Mouse (Mus musculus) olfactory bulb, adult 2 months (tissue): ENCODE data around the gene Nelfcd. TPM values are rescaled to one million over a fixed set of nuclear protein-coding genes. Genes with fewer than 3 reads are reported as not detected.

Experiments used
- H3K27ac ChIP-seq: fragments of 200-500 bp; 2 replicates; pipeline ENCODE4 v1.5.1; 2012; ENCODE audit warnings: low read depth, low read length; ENCODE audit not compliant: insufficient read depth
- H3K4me1 ChIP-seq: fragments of 200-500 bp; 2 replicates; pipeline ENCODE4 v1.6.1; 2012; ENCODE audit warnings: low read length; ENCODE audit not compliant: control insufficient read depth, insufficient read depth
- H3K4me3 ChIP-seq: fragments of 200-500 bp; 2 replicates; pipeline ENCODE4 v1.5.1; 2012; ENCODE audit warnings: mild to moderate bottlenecking, low read depth, low read length, moderate library complexity; ENCODE audit not compliant: insufficient read depth
- CTCF ChIP-seq: fragments of 200-500 bp; IDR thresholded peaks from 2 replicates; pipeline ENCODE4 v1.5.1; 2012; ENCODE audit warnings: low read depth, mild to moderate bottlenecking, low read length, moderate library complexity; ENCODE audit not compliant: insufficient read depth
- POLR2A ChIP-seq: fragments of 200-500 bp; IDR thresholded peaks from 2 replicates; pipeline ENCODE4 v1.6.1; 2012; ENCODE audit warnings: mild to moderate bottlenecking, low read depth, low read length, moderate library complexity; ENCODE audit not compliant: insufficient read depth
- WGBS: fragments of 180-500 bp; shearing (Covaris S2); methylation state at CpG from one replicate; pipeline ENCODE4 v1.1.7; 2018; 5-methylcytosine and 5-hydroxymethylcytosine counted together
- polyA plus RNA-seq: library from polyadenylated mRNA; stranded (reverse); fragments of >200 nt; gene quantifications from 2 replicates; pipeline ENCODE4 v1.2.4, GENCODE M21; 2012; ENCODE audit warnings: low replicate concordance; ENCODE audit not compliant: missing spikeins, insufficient read depth, insufficient read length

Gene Nelfcd
- polyA plus RNA-seq, 1 experiment, result not detected

DNA sequence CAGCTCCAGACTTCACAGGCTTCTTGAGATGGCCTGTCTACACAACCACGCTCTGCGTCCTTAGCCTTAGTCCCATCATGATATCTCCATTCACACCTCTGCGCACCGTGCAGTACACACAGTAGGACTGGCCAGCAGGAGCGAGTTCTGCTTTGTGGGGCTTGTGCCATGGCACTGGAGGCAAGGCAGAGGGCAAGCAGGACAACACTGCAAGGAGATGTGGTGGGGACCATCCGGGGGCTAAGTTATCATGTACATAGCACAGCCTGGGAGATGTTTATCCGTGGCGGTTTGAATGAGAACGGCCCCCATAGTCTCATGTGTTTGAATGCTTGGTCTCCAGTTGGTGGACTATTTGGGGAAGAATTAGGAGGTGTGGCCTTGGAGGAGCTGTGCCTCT lies 19.3 kb downstream of the Nelfcd start:
- Histone ChIP-seq H3K4me3 (no peak overlapping the region), H3K27ac (no peak overlapping the region), H3K4me1 (peaks cover 21% of the 10 kb centered on the region)
- TF ChIP-seq POLR2A (no peak), CTCF (no peak)
- WGBS, result 98% methylated on average over 9 of the region's 9 CpGs

GRCm38 (mm10) chr2:174436076-174436701 lies 20.6 kb downstream of the Nelfcd start:
- TF ChIP-seq POLR2A (no peak), CTCF (no peak)
- H3K27ac ChIP-seq, result no peak overlapping the region
- WGBS, result 88% methylated on average over 26 of the region's 26 CpGs
- no peak overlapping the region for H3K4me3 ChIP-seq
- peaks cover 21% of the 10 kb centered on the region for H3K4me1 ChIP-seq

DNA sequence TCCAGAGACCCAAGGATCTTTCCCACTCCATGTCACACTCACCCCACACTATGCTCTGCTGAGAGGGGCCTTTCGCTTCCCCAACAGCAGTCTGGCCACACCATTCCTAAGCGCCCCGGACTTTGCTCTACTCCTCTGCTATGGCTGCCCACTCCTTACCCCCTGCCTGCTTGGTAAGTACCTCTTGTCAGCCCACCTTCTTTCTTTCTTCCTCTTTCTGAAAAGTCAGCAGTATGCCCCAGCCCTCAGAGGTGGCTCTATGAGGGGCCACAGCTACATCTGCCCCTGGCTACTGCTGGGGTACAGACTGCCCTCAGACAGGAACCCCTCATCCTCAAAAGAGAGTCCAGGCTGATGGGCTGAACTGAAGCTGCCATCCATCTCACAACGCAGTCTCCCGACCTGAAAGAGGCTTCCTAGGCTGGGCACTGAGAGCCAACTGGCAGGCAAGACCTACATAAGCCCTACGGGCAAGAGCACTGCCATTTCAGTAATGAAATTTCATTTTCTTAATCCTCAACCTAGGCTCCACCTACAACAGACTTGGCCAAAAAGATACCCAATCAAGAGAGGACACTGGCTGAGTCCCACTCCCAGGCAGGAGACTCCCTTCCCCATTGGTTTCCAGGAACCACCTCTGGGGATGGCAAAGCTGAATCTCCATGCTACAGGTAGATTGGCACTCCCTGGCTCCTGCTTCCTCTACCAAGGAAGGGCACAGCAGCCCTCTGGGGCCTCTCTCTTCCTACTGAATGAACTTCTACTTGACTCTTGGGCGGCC lies 21.5 kb downstream of the Nelfcd start:
- WGBS, result 96% methylated on average over 7 of the region's 7 CpGs
- peaks cover 21% of the 10 kb centered on the region for H3K4me1 ChIP-seq
- no peak overlapping the region for H3K4me3 ChIP-seq
- H3K27ac ChIP-seq, result no peak overlapping the region
- TF ChIP-seq CTCF, result no peak
- no peak for TF ChIP-seq POLR2A

GRCm38 (mm10) chr2:174437697-174437982 lies 22.0 kb downstream of the Nelfcd start:
- WGBS, result 95% methylated on average over 4 of the region's 4 CpGs
- H3K4me1 ChIP-seq, result peaks cover 21% of the 10 kb centered on the region

GRCm38 (mm10) chr2:174438181-174438580 lies 22.6 kb downstream of the Nelfcd start:
- Histone ChIP-seq H3K4me1 (peaks cover 21% of the 10 kb centered on the region), H3K4me3 (peak overlapping the region; percentile 63), H3K27ac (no peak overlapping the region)
- WGBS, result 71% methylated on average over 11 of the region's 11 CpGs
- TF ChIP-seq POLR2A, result no peak
- no peak for TF ChIP-seq CTCF

More at GRCm38 (mm10) chr2:174437697-174437982, 22.0 kb downstream of the Nelfcd start:
- H3K27ac ChIP-seq, result no peak overlapping the region
- no peak overlapping the region for H3K4me3 ChIP-seq
- TF ChIP-seq POLR2A (no peak), CTCF (no peak)

- no peak for TF ChIP-seq CTCF
- TF ChIP-seq POLR2A, result no peak
- no peak within 1 kb of the TSS for H3K27ac ChIP-seq
- H3K4me1 ChIP-seq, result peaks cover 21% of the 10 kb centered on the region
- 3% methylated on average over 38 of the region's 38 CpGs for WGBS
- peak within 1 kb of the TSS; percentile 63 for H3K4me3 ChIP-seq
Observed at GRCm38 (mm10) chr2:174438737-174439449, 23.3 kb downstream of the Nelfcd start, which contains the start of gene Ctsz. Ctsz (minus strand) TSS chr2:174439039.

DNA sequence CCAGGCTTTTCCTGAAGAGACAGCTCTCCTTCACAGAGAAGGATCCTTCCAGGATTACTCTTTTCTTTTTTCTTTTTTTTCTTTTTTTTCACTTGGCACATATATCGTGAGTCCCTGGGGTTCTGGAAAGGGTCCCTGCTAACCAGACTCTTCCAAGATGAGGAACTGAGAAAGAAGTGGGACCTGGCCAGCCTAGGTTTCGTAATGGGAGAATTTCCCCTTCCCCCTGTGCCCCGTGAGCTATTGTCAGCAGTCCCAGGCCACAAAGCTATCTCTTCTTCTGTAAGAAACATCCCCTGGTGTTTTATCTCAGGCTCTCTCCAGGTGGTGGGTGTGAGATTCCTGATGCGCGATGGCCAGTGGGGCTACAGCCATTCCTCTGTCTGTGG lies 23.8 kb downstream of the Nelfcd start:
- H3K27ac ChIP-seq, result no peak overlapping the region
- WGBS, result 69% methylated on average over 5 of the region's 5 CpGs
- no peak overlapping the region for H3K4me3 ChIP-seq
- TF ChIP-seq CTCF, result no peak
- TF ChIP-seq POLR2A, result no peak
- H3K4me1 ChIP-seq, result peaks cover 21% of the 10 kb centered on the region

GRCm38 (mm10) chr2:174439961-174440360 lies 24.4 kb downstream of the Nelfcd start:
- TF ChIP-seq POLR2A (no peak), CTCF (no peak)
- Histone ChIP-seq H3K4me1 (peaks cover 21% of the 10 kb centered on the region), H3K4me3 (no peak overlapping the region), H3K27ac (no peak overlapping the region)
- 83% methylated on average over 9 of the region's 9 CpGs for WGBS

DNA sequence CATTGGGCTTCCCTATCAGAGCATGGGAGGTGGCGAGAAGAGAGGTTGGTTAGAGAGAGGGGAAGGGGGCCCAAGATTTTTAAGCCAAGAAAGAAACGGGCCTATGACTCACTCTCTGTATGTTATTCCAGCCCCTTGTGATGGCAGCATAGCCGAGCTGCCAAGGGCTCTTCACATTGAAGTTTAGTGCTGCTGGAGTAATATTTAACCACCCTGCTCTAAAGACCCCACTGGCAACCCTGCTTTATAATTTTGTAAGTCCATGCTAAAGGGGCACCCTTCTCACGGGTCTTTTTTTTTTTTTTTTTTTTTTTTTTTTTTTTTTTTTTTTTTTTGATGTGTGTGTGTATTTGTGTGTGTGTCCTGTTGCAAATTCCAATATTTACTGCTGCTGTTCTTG lies 26.3 kb downstream of the Nelfcd start:
- peaks cover 20% of the 10 kb centered on the region for H3K4me1 ChIP-seq
- no peak overlapping the region for H3K27ac ChIP-seq
- TF ChIP-seq POLR2A (no peak), CTCF (no peak)
- 73% methylated on average over 4 of the region's 4 CpGs for WGBS
- H3K4me3 ChIP-seq, result no peak overlapping the region
